Mouse (Mus musculus) thymus, adult 2 months (tissue): Measurements from ENCODE around the gene Gm12216. TPM values are rescaled to one million over a fixed set of nuclear protein-coding genes. Genes with fewer than 3 reads are reported as not detected.

Experiments
- DNase-seq: peaks from one replicate; pipeline ENCODE4 v3.0.0; 2021
- H3K27ac ChIP-seq: fragments of 200-500 bp; 2 replicates; pipeline ENCODE4 v1.5.1; 2012; ENCODE audit warnings: low read length, control low read depth; ENCODE audit not compliant: control insufficient read depth, insufficient read depth
- H3K27me3 ChIP-seq: fragments of 200-500 bp; 2 replicates; pipeline ENCODE4 v1.6.1; 2012; ENCODE audit warnings: mild to moderate bottlenecking, low read length, moderate library complexity, mixed read lengths; ENCODE audit not compliant: control insufficient read depth, insufficient read depth
- H3K36me3 ChIP-seq: fragments of 200-500 bp; 2 replicates; pipeline ENCODE4 v1.6.1; 2012; ENCODE audit warnings: mild to moderate bottlenecking, low read length, moderate library complexity; ENCODE audit not compliant: control insufficient read depth, insufficient read depth
- H3K4me1 ChIP-seq: fragments of 200-500 bp; replicated peaks from 2 replicates; pipeline ENCODE4 v1.6.1; 2012; ENCODE audit warnings: low read length; ENCODE audit not compliant: control insufficient read depth, insufficient read depth
- H3K4me3 ChIP-seq: fragments of 200-500 bp; 2 replicates; pipeline ENCODE4 v1.5.1; 2012; ENCODE audit warnings: mild to moderate bottlenecking, low read length, control low read depth, moderate library complexity; ENCODE audit not compliant: control insufficient read depth, insufficient read depth
- CTCF ChIP-seq: fragments of 200-500 bp; IDR thresholded peaks from 2 replicates; pipeline ENCODE4 v1.5.1; 2012; ENCODE audit warnings: mild to moderate bottlenecking, control low read depth, low read length, moderate library complexity, borderline replicate concordance; ENCODE audit not compliant: control insufficient read depth, poor library complexity, insufficient read depth; ENCODE audit errors: extremely low read depth
- POLR2A ChIP-seq: fragments of 200-500 bp; IDR thresholded peaks from 2 replicates; pipeline ENCODE4 v1.6.1; 2012; ENCODE audit warnings: mild to moderate bottlenecking, low read length, control low read depth, moderate library complexity; ENCODE audit not compliant: control insufficient read depth, poor library complexity, insufficient read depth; ENCODE audit errors: extremely low read depth
- WGBS: fragments of 180-500 bp; shearing (Covaris S2); methylation state at CpG from one replicate; pipeline ENCODE4 v1.1.7; 2018; 5-methylcytosine and 5-hydroxymethylcytosine counted together
- polyA plus RNA-seq: library from polyadenylated mRNA; depleted of rRNA; stranded (reverse); fragments of >200 nt; gene quantifications from 2 replicates; pipeline ENCODE4 v1.2.3, GENCODE M21; 2012

The Gm12216 gene
- polyA plus RNA-seq, 1 experiment, result 11.1 TPM

DNA sequence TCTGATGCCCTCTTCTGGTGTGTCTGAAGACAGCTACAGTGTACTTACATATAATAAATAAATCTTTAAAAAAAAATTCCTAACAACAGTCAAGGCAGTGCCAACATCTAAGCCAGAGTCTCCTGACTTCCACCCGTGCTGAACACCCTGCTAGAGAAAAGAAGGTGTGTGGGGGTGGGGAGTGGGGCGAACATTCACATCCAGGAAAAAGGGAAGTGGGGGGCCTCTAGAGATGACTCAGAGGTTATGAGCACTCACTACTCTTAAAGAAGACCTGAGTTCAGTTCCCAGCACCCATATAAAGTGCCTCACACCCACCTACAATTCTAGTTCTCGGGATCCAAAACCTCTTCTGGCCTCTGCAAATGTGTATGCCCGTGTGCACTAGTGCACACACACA, 33.6 kb downstream of the Gm12216 start:
- no peak for DNase-seq
- TF ChIP-seq POLR2A (no peak), CTCF (no peak)
- Histone ChIP-seq H3K4me3 (no peak overlapping the region), H3K36me3 (no peaks in the 10 kb centered on the region), H3K27me3 (no peaks in the 10 kb centered on the region), H3K4me1 (peaks cover 20% of the 10 kb centered on the region), H3K27ac (no peak overlapping the region)
- 84% methylated on average over 4 of the region's 4 CpGs for WGBS

DNA sequence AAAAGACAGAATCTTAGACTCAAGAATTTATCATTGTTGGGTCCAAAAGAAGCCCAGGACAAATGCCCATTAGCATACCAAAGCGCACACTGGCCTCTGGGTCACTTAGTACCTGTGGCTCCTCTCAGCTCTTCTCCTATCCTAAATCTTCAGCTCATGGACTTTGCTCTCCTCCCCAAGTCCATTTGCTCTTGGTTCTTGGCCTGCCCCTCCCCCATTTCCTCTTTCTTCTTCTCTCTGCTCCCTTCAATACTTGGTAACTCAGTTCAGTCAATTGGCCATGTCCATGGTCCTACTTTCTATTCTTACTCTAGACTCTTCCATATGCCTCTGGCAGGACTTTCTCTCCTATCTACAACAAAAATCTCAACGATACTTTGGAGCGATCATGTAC, 37.1 kb downstream of the Gm12216 start:
- no peaks in the 10 kb centered on the region for H3K36me3 ChIP-seq
- H3K4me1 ChIP-seq, result peaks cover 20% of the 10 kb centered on the region
- no peak overlapping the region for H3K27ac ChIP-seq
- no peaks in the 10 kb centered on the region for H3K27me3 ChIP-seq
- H3K4me3 ChIP-seq, result no peak overlapping the region
- 94% methylated on average over 3 of the region's 3 CpGs for WGBS
- TF ChIP-seq POLR2A (no peak), CTCF (no peak)
- no peak for DNase-seq

GRCm38 (mm10) chr11:53821230-53821944, 37.7 kb downstream of the Gm12216 start:
- DNase-seq, result no peak
- WGBS, result 88% methylated on average over 11 of the region's 11 CpGs
- TF ChIP-seq CTCF (no peak), POLR2A (no peak)
- Histone ChIP-seq H3K27ac (no peak overlapping the region), H3K27me3 (no peaks in the 10 kb centered on the region), H3K4me1 (peaks cover 20% of the 10 kb centered on the region), H3K4me3 (no peak overlapping the region), H3K36me3 (no peaks in the 10 kb centered on the region)

DNA sequence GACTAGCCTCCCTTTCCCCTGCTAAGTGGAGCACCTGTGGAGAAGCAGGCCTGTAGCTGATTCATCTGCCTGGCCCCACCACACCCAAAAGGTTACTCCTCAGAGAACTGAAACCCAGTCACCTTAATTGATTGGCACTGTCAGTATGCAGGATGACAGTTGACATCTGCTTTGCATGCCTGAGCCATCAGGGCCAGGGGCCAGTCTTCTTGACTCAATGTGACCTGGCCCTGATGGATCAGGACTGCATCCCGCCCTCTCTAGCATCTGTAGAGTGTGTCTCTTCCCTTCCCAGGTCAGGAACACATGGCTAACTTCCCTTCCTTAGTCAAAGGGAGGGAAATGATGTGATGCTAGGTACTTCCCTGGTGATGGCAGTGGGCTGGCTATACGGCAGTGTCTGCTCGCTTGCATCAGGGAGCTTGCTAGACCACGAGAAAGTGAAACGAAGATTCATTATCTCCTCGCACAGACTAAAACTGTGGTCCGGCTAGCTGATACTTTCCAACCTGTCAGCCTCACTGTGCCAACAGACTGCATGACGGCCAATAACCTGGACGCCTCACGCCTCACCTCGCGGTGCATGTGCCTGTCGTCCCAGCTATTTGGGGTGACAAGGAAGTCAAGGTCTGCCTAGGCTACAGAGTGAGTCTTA, 38.4 kb downstream of the Gm12216 start:
- Histone ChIP-seq H3K27me3 (no peaks in the 10 kb centered on the region), H3K4me3 (no peak overlapping the region), H3K36me3 (no peaks in the 10 kb centered on the region), H3K27ac (no peak overlapping the region), H3K4me1 (peaks cover 20% of the 10 kb centered on the region)
- no peak for TF ChIP-seq POLR2A
- TF ChIP-seq CTCF, result no peak
- DNase-seq, result no peak
- 69% methylated on average over 13 of the region's 13 CpGs for WGBS

- Histone ChIP-seq H3K4me1 (peaks cover 20% of the 10 kb centered on the region), H3K27ac (no peak overlapping the region), H3K36me3 (no peaks in the 10 kb centered on the region), H3K27me3 (no peaks in the 10 kb centered on the region), H3K4me3 (no peak overlapping the region)
- 96% methylated on average over 6 of the region's 6 CpGs for WGBS
- DNase-seq, result no peak
- no peak for TF ChIP-seq POLR2A
- no peak for TF ChIP-seq CTCF
These were observed 39.5 kb downstream of the Gm12216 start for GRCm38 (mm10) chr11:53819511-53819910.

- Histone ChIP-seq H3K27ac (no peak overlapping the region), H3K27me3 (no peaks in the 10 kb centered on the region), H3K4me3 (no peak overlapping the region), H3K4me1 (peaks cover 20% of the 10 kb centered on the region), H3K36me3 (no peaks in the 10 kb centered on the region)
- 75% methylated on average over 6 of the region's 6 CpGs for WGBS
- TF ChIP-seq POLR2A (no peak), CTCF (no peak)
- DNase-seq, result no peak
These were observed 40.3 kb downstream of the Gm12216 start for GRCm38 (mm10) chr11:53818794-53819193.

DNA sequence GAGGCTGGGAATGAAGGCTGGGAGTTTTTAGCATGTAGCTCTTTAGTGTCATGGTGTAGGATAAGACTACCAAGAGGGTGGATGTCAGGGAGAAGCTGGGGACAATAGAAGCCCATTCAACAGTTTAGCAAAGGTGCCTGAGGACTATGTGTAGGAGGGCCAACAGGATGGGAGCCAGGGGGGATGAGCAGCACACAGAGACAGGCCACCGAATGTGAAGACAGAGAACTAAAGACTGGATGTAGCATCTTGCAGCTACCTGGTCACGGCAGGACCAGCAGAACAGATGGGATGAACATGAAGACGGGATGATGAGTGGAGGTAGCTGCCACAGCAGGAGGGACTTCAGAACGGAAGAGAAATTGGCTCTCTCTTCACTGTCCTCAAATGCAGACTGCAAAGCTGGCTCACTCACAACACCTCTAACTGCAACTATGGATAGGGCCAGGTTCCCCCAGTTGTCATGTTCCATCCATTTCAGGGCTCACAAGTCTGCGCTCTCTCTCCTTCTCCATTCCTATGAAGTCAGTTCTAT, 42.1 kb downstream of the Gm12216 start:
- no peak overlapping the region for H3K27ac ChIP-seq
- no peaks in the 10 kb centered on the region for H3K36me3 ChIP-seq
- H3K27me3 ChIP-seq, result no peaks in the 10 kb centered on the region
- no peak for DNase-seq
- TF ChIP-seq CTCF (no peak), POLR2A (no peak)
- 95% methylated on average over 5 of the region's 5 CpGs for WGBS
- H3K4me3 ChIP-seq, result no peak overlapping the region
- H3K4me1 ChIP-seq, result peaks cover 13% of the 10 kb centered on the region
